Mouse (Mus musculus): Measurements from ENCODE around the gene Hdac9. TPM values are rescaled to one million over a fixed set of nuclear protein-coding genes. Genes with fewer than 3 reads are reported as not detected.

The Hdac9 gene
- not detected in 2 replicates for polyA plus RNA-seq (2012)

DNA sequence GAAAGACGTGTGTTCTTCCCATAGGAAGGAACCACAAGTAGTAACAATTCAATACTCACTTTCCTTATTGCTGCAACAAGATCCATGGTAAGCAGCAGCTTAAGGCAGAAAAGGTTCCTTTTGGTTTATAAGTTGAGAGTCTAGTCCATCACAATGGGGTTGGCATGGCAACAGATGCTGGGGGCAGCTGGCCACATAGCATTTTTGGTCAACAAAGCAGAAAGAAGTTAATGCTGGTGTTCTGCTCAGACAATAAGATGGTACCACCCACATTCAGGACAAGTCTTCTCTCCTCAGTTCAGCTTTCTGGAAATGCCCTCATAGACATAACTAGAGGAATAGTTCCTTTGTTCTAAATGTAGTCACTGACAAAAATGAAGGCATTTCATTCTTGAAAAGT lies at the start of gene Hdac9:
Gene Hdac9, minus strand, starts transcription at position 101 of the 400 bp plus-strand sequence.
- H3K27me3 ChIP-seq (ENCODE audit: control insufficient read depth): no peaks in the 10 kb centered on the region
- no peaks in the 10 kb centered on the region for H3K36me3 ChIP-seq (ENCODE audit: control insufficient read depth)
- no peaks in the 10 kb centered on the region for H3K9me3 ChIP-seq (ENCODE audit: control insufficient read depth, low read length)
- H3K4me1 ChIP-seq (ENCODE audit: control insufficient read depth): no peaks in the 10 kb centered on the region
- TF ChIP-seq TAL1 (IDR thresholded peaks at IDR 0.05; ENCODE audit: low read length) (no peak), GATA1 (IDR thresholded peaks at IDR 0.05; ENCODE audit: low read length) (no peak)
- H3K4me3 ChIP-seq (replicated peaks): no peak within 1 kb of the TSS

DNA sequence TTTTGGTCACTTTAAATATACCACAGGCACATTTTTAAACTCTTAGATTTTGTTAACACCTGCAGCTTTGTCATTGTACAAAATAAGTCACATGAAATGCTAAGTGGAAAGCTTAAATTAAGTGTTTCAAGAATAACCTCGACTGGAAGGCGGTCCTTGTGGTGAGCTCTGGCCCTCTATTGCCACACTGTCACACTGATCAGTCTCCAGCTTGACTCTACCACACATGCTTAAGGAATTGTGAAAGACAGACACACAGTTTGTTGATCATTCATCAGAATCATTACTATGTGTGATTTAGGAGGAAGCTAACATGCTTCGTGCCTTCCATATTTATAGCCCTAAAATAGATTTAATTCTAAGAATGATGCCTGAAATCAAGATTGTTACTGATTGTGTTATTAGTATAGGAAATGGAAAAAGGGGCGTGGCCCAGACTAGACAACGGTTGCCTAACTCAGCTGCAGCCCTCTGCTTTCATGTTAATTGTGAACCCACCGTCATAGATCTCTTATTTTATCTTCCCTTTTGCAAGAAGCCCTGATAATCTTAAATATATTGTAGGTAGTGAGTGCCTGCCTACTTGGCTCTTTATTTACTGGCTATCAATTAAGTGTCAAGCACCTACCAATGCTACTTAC lies 32.3 kb upstream of the Hdac9 start:
- Histone ChIP-seq H3K9me3 (ENCODE audit: control insufficient read depth, low read length) (peaks cover 11% of the 10 kb centered on the region), H3K27me3 (ENCODE audit: control insufficient read depth) (no peaks in the 10 kb centered on the region), H3K36me3 (ENCODE audit: control insufficient read depth) (no peaks in the 10 kb centered on the region), H3K4me1 (ENCODE audit: control insufficient read depth) (no peaks in the 10 kb centered on the region), H3K4me3 (replicated peaks) (no peak overlapping the region)
- TF ChIP-seq TAL1 (IDR thresholded peaks at IDR 0.05; ENCODE audit: low read length) (no peak), GATA1 (IDR thresholded peaks at IDR 0.05; ENCODE audit: low read length) (no peak)

DNA sequence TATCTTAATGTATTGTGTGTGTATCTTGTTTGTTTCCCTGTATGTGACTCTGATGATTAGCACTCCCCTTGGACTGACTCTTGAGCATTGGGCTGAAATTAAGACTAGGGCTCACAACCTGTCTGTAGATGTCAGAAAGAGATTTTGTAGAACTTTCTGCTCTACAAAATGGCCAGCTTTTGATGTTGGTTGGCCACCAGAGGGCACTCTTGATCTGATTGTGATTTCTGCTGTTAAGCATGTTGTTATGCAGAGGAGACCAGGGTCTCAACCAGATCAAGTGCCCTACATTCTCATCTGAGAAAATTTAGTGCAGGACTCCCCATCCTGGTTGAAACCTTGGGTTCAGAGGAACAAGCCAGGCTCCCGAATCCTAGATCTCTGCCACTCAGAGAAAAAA lies 21.0 kb upstream of the Hdac9 start:
- H3K36me3 ChIP-seq (ENCODE audit: control insufficient read depth): no peaks in the 10 kb centered on the region
- H3K4me3 ChIP-seq (replicated peaks): no peak overlapping the region
- no peak for TF ChIP-seq GATA1 (IDR thresholded peaks at IDR 0.05; ENCODE audit: low read length)
- no peak for TF ChIP-seq TAL1 (IDR thresholded peaks at IDR 0.05; ENCODE audit: low read length)
- H3K4me1 ChIP-seq (ENCODE audit: control insufficient read depth): no peaks in the 10 kb centered on the region
- H3K27me3 ChIP-seq (ENCODE audit: control insufficient read depth): no peaks in the 10 kb centered on the region
- peaks cover 6% of the 10 kb centered on the region; the same call in 1 of the 2 replicates for H3K9me3 ChIP-seq (ENCODE audit: control insufficient read depth, low read length)

DNA sequence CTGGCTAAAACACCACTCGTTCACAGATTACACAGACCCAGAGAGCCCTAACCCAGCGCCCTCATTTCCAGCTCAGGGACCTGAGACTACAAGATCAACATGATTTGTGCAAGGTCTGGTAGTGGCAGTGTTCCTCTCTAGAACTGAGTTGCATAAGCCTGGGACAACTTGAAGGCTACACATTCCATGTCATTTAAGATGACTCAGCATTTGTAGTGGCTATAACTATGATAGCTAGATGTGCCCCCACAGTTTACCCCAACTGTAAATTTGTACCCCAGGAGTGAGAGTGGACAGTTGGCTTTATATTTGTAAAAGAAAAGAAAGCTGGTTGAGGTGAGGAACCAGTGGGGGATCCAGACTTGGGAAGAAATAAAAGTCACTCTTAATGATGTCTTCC lies 8.9 kb downstream of the Hdac9 start:
- no peaks in the 10 kb centered on the region for H3K9me3 ChIP-seq (ENCODE audit: control insufficient read depth, low read length)
- H3K36me3 ChIP-seq (ENCODE audit: control insufficient read depth): no peaks in the 10 kb centered on the region
- H3K4me3 ChIP-seq (replicated peaks): no peak overlapping the region
- no peak for TF ChIP-seq TAL1 (IDR thresholded peaks at IDR 0.05; ENCODE audit: low read length)
- TF ChIP-seq GATA1 (IDR thresholded peaks at IDR 0.05; ENCODE audit: low read length): no peak
- no peaks in the 10 kb centered on the region for H3K4me1 ChIP-seq (ENCODE audit: control insufficient read depth)
- peaks cover 28% of the 10 kb centered on the region for H3K27me3 ChIP-seq (ENCODE audit: control insufficient read depth)

DNA sequence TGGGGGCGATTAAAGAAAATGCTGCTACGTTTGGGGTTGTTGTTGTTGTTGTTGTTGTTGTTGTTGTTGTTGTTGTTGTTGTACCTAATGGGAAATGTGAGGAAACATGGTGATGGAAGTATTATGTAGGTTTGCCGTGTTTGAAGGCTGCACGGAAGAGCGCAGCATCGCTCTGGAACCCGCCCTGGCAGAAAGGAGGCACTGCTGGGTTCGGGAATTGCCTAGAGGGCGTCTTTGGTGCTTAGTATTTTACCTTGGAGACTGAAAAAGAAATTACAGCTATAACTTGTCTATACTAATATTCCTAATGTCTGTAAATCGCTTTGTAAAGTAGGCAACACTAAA lies 9.4 kb downstream of the Hdac9 start:
- Histone ChIP-seq H3K27me3 (ENCODE audit: control insufficient read depth) (peaks cover 28% of the 10 kb centered on the region), H3K9me3 (ENCODE audit: control insufficient read depth, low read length) (no peaks in the 10 kb centered on the region), H3K36me3 (ENCODE audit: control insufficient read depth) (no peaks in the 10 kb centered on the region), H3K4me3 (replicated peaks) (no peak overlapping the region), H3K4me1 (ENCODE audit: control insufficient read depth) (no peaks in the 10 kb centered on the region)
- no peak for TF ChIP-seq GATA1 (IDR thresholded peaks at IDR 0.05; ENCODE audit: low read length)
- TF ChIP-seq TAL1 (IDR thresholded peaks at IDR 0.05; ENCODE audit: low read length): no peak

DNA sequence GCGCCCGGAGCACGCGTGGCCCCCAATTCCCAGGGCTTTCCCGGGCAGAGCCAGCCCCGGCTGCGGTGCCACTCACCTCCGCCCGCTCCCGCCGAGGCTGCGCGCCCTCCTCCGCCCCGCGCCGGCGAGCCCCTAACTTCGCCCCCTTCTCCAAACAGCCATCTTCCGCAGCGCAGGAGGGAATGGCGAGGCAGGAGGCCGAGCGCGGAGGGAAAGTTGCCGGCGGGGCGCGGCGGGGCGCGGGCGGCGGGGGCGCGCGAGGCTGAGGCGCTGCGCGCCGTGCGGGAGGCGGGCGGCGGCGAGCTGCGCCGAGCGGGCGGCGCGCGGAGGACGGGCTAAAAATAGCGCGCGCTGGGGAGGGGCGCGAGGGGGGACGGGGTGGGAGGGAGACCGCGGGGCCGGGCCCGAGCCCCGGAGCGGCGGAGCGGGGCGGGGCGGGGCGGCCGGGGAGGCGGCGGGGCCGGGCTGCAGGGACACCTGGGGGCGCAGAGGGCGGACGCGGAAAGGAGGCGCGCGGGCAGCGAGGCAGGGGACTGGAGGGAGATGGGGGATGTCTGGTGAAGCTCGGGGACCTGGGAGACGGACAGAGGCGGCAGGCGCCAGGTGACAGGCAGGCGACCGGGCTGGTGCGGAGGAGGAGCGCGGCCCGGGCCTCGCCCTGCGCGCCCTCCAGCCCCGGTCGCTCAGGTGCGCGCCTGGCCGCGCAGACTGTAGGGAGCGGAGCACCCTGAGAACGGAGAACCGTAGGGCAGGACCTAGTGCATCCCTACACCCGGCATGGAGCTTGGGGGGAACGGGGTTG lies 10.0 kb downstream of the Hdac9 start:
- Histone ChIP-seq H3K4me3 (replicated peaks) (peak overlapping the region; percentile 16), H3K4me1 (ENCODE audit: control insufficient read depth) (no peaks in the 10 kb centered on the region), H3K9me3 (ENCODE audit: control insufficient read depth, low read length) (no peaks in the 10 kb centered on the region), H3K36me3 (ENCODE audit: control insufficient read depth) (no peaks in the 10 kb centered on the region), H3K27me3 (ENCODE audit: control insufficient read depth) (peaks cover 28% of the 10 kb centered on the region)
- TF ChIP-seq GATA1 (IDR thresholded peaks at IDR 0.05; ENCODE audit: low read length) (no peak), TAL1 (IDR thresholded peaks at IDR 0.05; ENCODE audit: low read length) (no peak)

DNA sequence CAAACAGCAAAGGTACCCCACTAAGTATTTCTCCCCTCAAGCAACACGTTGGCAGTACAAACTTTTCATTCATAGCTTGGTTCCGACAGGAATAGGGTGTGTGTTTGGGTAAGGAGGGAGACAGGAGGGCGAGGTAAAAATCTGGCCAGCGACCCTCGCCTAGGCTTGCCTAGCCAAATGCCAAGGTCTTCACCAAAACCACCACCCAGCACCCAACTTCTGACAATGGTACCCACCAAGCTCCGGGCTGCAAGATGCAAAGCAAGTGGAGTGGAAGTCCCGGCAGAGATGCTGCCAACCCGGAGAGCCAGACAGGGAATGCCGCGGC lies 10.6 kb downstream of the Hdac9 start:
- no peaks in the 10 kb centered on the region for H3K36me3 ChIP-seq (ENCODE audit: control insufficient read depth)
- H3K9me3 ChIP-seq (ENCODE audit: control insufficient read depth, low read length): no peaks in the 10 kb centered on the region
- H3K27me3 ChIP-seq (ENCODE audit: control insufficient read depth): peaks cover 28% of the 10 kb centered on the region
- H3K4me1 ChIP-seq (ENCODE audit: control insufficient read depth): no peaks in the 10 kb centered on the region
- H3K4me3 ChIP-seq (replicated peaks): peak overlapping the region; percentile 16
- TF ChIP-seq GATA1 (IDR thresholded peaks at IDR 0.05; ENCODE audit: low read length): no peak
- TF ChIP-seq TAL1 (IDR thresholded peaks at IDR 0.05; ENCODE audit: low read length): no peak

DNA sequence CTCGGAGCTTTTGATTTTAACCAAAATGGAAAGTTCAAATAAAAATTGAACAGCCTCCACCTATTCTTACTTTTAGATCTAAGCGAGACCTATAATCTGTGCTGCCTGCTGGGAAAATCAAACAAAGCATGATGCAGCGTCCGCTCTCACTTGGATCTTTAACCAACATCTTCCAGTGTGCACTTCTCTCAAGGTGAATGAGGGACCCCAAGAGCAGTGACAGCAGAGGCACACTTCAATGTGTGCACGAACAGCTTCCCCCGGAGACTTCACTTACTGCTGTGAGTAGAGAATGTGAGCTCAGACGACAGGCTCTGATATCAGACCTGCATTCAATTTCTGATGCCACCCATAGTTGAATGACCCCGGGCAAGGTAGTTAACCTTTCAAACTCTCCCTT lies 16.7 kb downstream of the Hdac9 start:
- Histone ChIP-seq H3K4me1 (ENCODE audit: control insufficient read depth) (no peaks in the 10 kb centered on the region), H3K36me3 (ENCODE audit: control insufficient read depth) (no peaks in the 10 kb centered on the region), H3K27me3 (ENCODE audit: control insufficient read depth) (peaks cover 3% of the 10 kb centered on the region), H3K9me3 (ENCODE audit: control insufficient read depth, low read length) (no peaks in the 10 kb centered on the region), H3K4me3 (replicated peaks) (no peak overlapping the region)
- TF ChIP-seq TAL1 (IDR thresholded peaks at IDR 0.05; ENCODE audit: low read length) (no peak), GATA1 (IDR thresholded peaks at IDR 0.05; ENCODE audit: low read length) (no peak)

DNA sequence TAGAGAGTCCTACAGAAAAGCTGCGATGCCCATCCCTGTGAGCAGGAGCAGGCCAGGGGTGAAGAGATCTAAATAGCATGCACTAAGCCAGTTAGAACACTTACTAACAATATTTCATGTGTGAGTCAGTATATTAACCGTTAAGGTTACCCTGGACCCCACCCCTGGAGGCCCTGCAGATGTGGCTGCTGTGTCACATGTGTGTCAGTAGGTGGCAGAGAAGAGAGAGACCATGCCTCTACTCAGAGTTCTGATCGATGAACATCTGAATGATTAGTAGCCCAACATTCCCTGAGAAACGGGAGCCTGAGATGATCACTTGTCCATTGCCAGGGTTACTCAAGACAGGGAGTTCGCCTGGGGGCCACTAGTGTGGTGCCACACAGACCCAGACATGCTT lies 22.0 kb downstream of the Hdac9 start:
- Histone ChIP-seq H3K9me3 (ENCODE audit: control insufficient read depth, low read length) (no peaks in the 10 kb centered on the region), H3K4me1 (ENCODE audit: control insufficient read depth) (no peaks in the 10 kb centered on the region), H3K27me3 (ENCODE audit: control insufficient read depth) (no peaks in the 10 kb centered on the region), H3K36me3 (ENCODE audit: control insufficient read depth) (no peaks in the 10 kb centered on the region), H3K4me3 (replicated peaks) (no peak overlapping the region)
- TF ChIP-seq TAL1 (IDR thresholded peaks at IDR 0.05; ENCODE audit: low read length): no peak
- TF ChIP-seq GATA1 (IDR thresholded peaks at IDR 0.05; ENCODE audit: low read length): no peak
